Mouse (Mus musculus): ENCODE measurements around the gene Cmtm5. TPM values are rescaled to one million over a fixed set of nuclear protein-coding genes. Genes with fewer than 3 reads are reported as not detected.

The Cmtm5 gene
- total and polyA plus RNA-seq, 3 experiments = not detected

- H3K4me3 ChIP-seq (replicated peaks in 1 of 3; ENCODE audit: low read depth in 2 of 3, low read length in 2 of 3, poor library complexity in 1 of 3) = peak within 1 kb of the TSS; percentile 61 to 81 (median 81)
- H3K79me2 ChIP-seq (replicated peaks; ENCODE audit: control insufficient read depth, extremely low read depth, insufficient read depth, poor library complexity, severe bottlenecking) = peaks cover 25% of the 10 kb centered on the region
- peak within 1 kb of the TSS; percentile 73 for H3K9ac ChIP-seq (ENCODE audit: insufficient read depth, low read depth)
- no peak for DNase-seq (ENCODE audit: extremely low read depth)
- peaks cover 16 to 19% of the 10 kb centered on the region in 2 experiments for H3K36me3 ChIP-seq (replicated peaks in 1 of 2; ENCODE audit: control insufficient read depth in 1 of 2, insufficient read depth in 1 of 2, low read length in 1 of 2)
- no peaks in the 10 kb centered on the region for H3K27me3 ChIP-seq (replicated peaks)
- dilution Hi-C loops (cut with MboI; ENCODE audit: extremely low pct_ligation_motif_present, extremely low pct_unique_long_range_greater_than_20kb, low sequenced_read_pairs) (no loop called here), in situ Hi-C loops (cut with MboI; ENCODE audit: low pct_ligation_motif_present, low pct_unique_long_range_greater_than_20kb, low sequenced_read_pairs) (no loop called here)
- no peaks in the 10 kb centered on the region for H3K9me3 ChIP-seq (replicated peaks; ENCODE audit: low read length)
- no peak within 1 kb of the TSS for H3K27ac ChIP-seq (ENCODE audit: insufficient read depth, low read depth)
- peaks cover 0 to 26% of the 10 kb centered on the region in 2 experiments; a peak in 2 of 4 replicates for H3K4me1 ChIP-seq (ENCODE audit: control insufficient read depth in 1 of 2, insufficient read depth in 2 of 2)
- TF ChIP-seq BHLHE40 (IDR thresholded peaks at IDR 0.05; ENCODE audit: low read depth, low read length) (no peak), POLR2A (IDR thresholded peaks at IDR 0.05; ENCODE audit: low read depth, low read length) (no peak), ZKSCAN1 (IDR thresholded peaks at IDR 0.05; ENCODE audit: borderline replicate concordance, low read depth, low read length) (no peak), POLR2AphosphoS2 (IDR thresholded peaks at IDR 0.05; ENCODE audit: low read depth, low read length) (no peak), RAD21 (IDR thresholded peaks at IDR 0.05; ENCODE audit: low read depth, low read length) (no peak), SMC3 (IDR thresholded peaks at IDR 0.05; ENCODE audit: low read depth, low read length) (no peak)
- H3K4me2 ChIP-seq (ENCODE audit: insufficient read depth, low read depth, poor library complexity, severe bottlenecking) = peak within 1 kb of the TSS; percentile 87
Observed at GRCm38 (mm10) chr14:54892200-54892599, 43.9 kb upstream of the Cmtm5 start, which contains the start of gene Pabpn1. Pabpn1 (plus strand) TSS chr14:54892500.

- no peaks in the 10 kb centered on the region for H3K27me3 ChIP-seq (replicated peaks)
- peak overlapping the region; percentile 61 to 81 (median 81) for H3K4me3 ChIP-seq (replicated peaks in 1 of 3; ENCODE audit: low read depth in 2 of 3, low read length in 2 of 3, poor library complexity in 1 of 3)
- H3K9me3 ChIP-seq (replicated peaks; ENCODE audit: low read length) = no peaks in the 10 kb centered on the region
- DNase-seq (ENCODE audit: extremely low read depth) = peak; percentile 100
- dilution Hi-C loops (cut with MboI; ENCODE audit: extremely low pct_ligation_motif_present, extremely low pct_unique_long_range_greater_than_20kb, low sequenced_read_pairs) = no loop called here
- in situ Hi-C loops (cut with MboI; ENCODE audit: low pct_ligation_motif_present, low pct_unique_long_range_greater_than_20kb, low sequenced_read_pairs) = no loop called here
- H3K4me2 ChIP-seq (ENCODE audit: insufficient read depth, low read depth, poor library complexity, severe bottlenecking) = peak overlapping the region; percentile 87; the same call in 1 of the 2 replicates
- H3K36me3 ChIP-seq (replicated peaks in 1 of 2; ENCODE audit: control insufficient read depth in 1 of 2, insufficient read depth in 1 of 2, low read length in 1 of 2) = peaks cover 26 to 31% of the 10 kb centered on the region in 2 experiments
- peaks cover 0 to 32% of the 10 kb centered on the region in 2 experiments; a peak in 2 of 4 replicates for H3K4me1 ChIP-seq (ENCODE audit: control insufficient read depth in 1 of 2, insufficient read depth in 2 of 2)
- peak overlapping the region; percentile 51; the same call in 1 of the 2 replicates for H3K27ac ChIP-seq (ENCODE audit: insufficient read depth, low read depth)
- peak overlapping the region; percentile 100 for H3K9ac ChIP-seq (ENCODE audit: insufficient read depth, low read depth)
- TF ChIP-seq TBP (conservative IDR thresholded peaks at IDR 0.05; ENCODE audit: low read depth, low read length) = peak; percentile 85
- TF ChIP-seq USF2 (conservative IDR thresholded peaks at IDR 0.05; ENCODE audit: low read depth, low read length) = no peak
- no peak for TF ChIP-seq ZMIZ1 (IDR thresholded peaks at IDR 0.05; ENCODE audit: low read depth, low read length)
- no peak for TF ChIP-seq CHD2 (IDR thresholded peaks at IDR 0.05; ENCODE audit: low read length)
- no peak for TF ChIP-seq KAT2A (IDR thresholded peaks at IDR 0.05; ENCODE audit: insufficient replicate concordance, low read length)
- no peak for TF ChIP-seq RCOR1 (conservative IDR thresholded peaks at IDR 0.05; ENCODE audit: low read depth, low read length)
- TF ChIP-seq GABPA (IDR thresholded peaks at IDR 0.05; ENCODE audit: insufficient replicate concordance, low read depth, low read length) = no peak
- TF ChIP-seq MAFK (IDR thresholded peaks at IDR 0.05; ENCODE audit: insufficient replicate concordance, low read length) = no peak
- no peak for TF ChIP-seq POLR2AphosphoS2 (IDR thresholded peaks at IDR 0.05; ENCODE audit: low read depth, low read length)
- TF ChIP-seq ELF1 (IDR thresholded peaks at IDR 0.05; ENCODE audit: low read depth, low read length) = no peak
- TF ChIP-seq POLR2A (IDR thresholded peaks at IDR 0.05; ENCODE audit: low read depth, low read length) = peak; percentile 80
- TF ChIP-seq SIN3A (IDR thresholded peaks at IDR 0.05; ENCODE audit: low read length) = no peak
- TF ChIP-seq TCF12 (IDR thresholded peaks at IDR 0.05; ENCODE audit: low read depth, low read length) = no peak
- H3K79me2 ChIP-seq (replicated peaks; ENCODE audit: control insufficient read depth, extremely low read depth, insufficient read depth, poor library complexity, severe bottlenecking) = peaks cover 25% of the 10 kb centered on the region
Observed at GRCm38 (mm10) chr14:54893651-54894181, 42.3 kb upstream of the Cmtm5 start.
